Mouse (Mus musculus) hindbrain, embryonic 10.5 days (tissue): ENCODE results near the gene Bola1. TPM values are rescaled to one million over a fixed set of nuclear protein-coding genes. Genes with fewer than 3 reads are reported as not detected.
"Not testable (repeated sequence)": the region's sequence is repeated elsewhere in the genome, so short reads cannot be mapped to it uniquely, and the experiment has no call there.

Source experiments
- DNase-seq: peaks from one replicate; pipeline ENCODE4 v3.0.0-alpha.2; 2017; ENCODE audit warnings: low spot score
- H3K27ac ChIP-seq: fragments of 300-500 bp; sonication (generic); 2 replicates; pipeline ENCODE4 v1.5.1; 2016; ENCODE audit warnings: mild to moderate bottlenecking, moderate library complexity
- H3K27me3 ChIP-seq: fragments of 300-500 bp; sonication (generic); 2 replicates; pipeline ENCODE4 v1.6.1; 2016; ENCODE audit warnings: mild to moderate bottlenecking; ENCODE audit not compliant: poor library complexity, insufficient read depth, severe bottlenecking
- H3K36me3 ChIP-seq: fragments of 300-500 bp; sonication (generic); 2 replicates; pipeline ENCODE4 v1.6.1; 2016; ENCODE audit warnings: mild to moderate bottlenecking, moderate library complexity
- H3K4me1 ChIP-seq: fragments of 300-500 bp; sonication (generic); replicated peaks from 2 replicates; pipeline ENCODE4 v1.6.1; 2016; ENCODE audit warnings: mild to moderate bottlenecking
- H3K4me3 ChIP-seq: fragments of 300-500 bp; sonication (generic); 2 replicates; pipeline ENCODE4 v1.5.1; 2016; ENCODE audit warnings: mild to moderate bottlenecking, moderate library complexity
- H3K9me3 ChIP-seq: fragments of 300-500 bp; sonication (generic); 2 replicates; pipeline ENCODE4 v1.6.1; 2016; ENCODE audit warnings: mild to moderate bottlenecking, moderate library complexity
- whole genome bisulfite sequencing: fragments of 180-500 bp; shearing (Covaris S2); methylation state at CpG from one replicate; pipeline ENCODE4 v1.1.7; 2016; 5-methylcytosine and 5-hydroxymethylcytosine counted together
- polyA plus RNA-seq: library from polyadenylated mRNA; unstranded; fragments of >200 nt; fragmentation: Nextera tagmentation; extraction: Ambion mirVana; gene quantifications from 2 replicates; pipeline ENCODE4 v1.2.1, GENCODE M21; 2016

Gene Bola1
- polyA plus RNA-seq, 1 experiment from 2014 or later, result 90.3 TPM

DNA sequence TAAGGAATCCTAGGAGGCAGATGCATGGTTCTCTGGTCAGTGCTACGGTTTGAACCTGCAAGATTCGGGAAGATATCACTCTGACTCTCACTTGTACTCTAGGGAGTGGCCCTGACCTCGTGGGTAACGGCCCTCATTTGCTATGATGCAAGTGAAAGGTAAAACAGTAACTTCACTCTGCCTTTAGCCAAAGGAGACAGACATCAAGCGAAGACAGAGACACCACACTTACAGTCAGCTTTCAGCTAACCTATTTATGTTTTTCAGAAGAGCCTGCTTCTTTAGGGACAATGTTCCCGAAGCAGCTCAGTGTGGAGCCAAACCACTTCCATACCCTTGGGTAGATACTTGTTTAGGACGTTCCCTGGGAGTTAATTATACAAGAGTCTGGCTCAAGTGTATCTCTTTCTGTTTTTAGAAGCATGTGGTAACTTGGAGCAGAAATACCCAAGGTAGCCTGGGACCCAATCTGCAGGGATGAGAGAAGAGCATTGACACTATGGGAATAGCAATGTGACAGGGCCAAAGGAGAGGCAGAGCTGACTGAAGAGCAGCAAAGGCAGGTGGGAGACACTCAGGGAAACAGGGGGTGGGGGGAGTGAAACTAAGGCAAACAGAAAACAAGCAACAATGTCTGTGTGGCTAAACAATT is 24.5 kb upstream of the Bola1 start:
- Histone ChIP-seq H3K4me1 (peaks cover 46% of the 10 kb centered on the region), H3K27me3 (no peaks in the 10 kb centered on the region), H3K9me3 (no peaks in the 10 kb centered on the region), H3K36me3 (no peaks in the 10 kb centered on the region), H3K27ac (peak overlapping the region; percentile 96), H3K4me3 (peak overlapping the region; percentile 57; the same call in 1 of the 2 replicates)
- no peak for DNase-seq
- 85% methylated on average over 7 of the region's 7 CpGs for WGBS

DNA sequence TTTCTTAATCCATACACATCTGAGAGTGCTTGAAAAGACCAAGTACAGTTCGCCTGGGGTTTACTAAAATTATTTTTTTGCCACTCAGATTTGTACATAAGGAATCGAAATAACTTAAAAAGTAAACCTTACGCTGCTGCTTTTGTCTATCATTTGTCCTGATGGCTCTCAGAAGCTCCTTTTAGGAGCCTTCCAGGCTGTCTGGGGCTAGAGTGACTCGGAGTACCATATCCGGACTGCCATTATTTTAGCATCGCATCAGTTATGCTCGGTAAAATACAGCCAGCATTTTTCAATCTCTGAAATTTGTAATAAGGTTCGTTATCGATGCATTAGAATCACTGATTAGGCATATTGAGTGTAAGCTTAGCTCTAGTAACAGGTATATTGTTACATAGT is 21.3 kb upstream of the Bola1 start:
- Histone ChIP-seq H3K4me3 (peak overlapping the region; percentile 42), H3K36me3 (no peaks in the 10 kb centered on the region), H3K27ac (peak overlapping the region; percentile 96), H3K27me3 (no peaks in the 10 kb centered on the region), H3K9me3 (no peaks in the 10 kb centered on the region), H3K4me1 (peaks cover 43% of the 10 kb centered on the region)
- DNase-seq, result no peak
- 79% methylated on average over 9 of the region's 9 CpGs for WGBS

DNA sequence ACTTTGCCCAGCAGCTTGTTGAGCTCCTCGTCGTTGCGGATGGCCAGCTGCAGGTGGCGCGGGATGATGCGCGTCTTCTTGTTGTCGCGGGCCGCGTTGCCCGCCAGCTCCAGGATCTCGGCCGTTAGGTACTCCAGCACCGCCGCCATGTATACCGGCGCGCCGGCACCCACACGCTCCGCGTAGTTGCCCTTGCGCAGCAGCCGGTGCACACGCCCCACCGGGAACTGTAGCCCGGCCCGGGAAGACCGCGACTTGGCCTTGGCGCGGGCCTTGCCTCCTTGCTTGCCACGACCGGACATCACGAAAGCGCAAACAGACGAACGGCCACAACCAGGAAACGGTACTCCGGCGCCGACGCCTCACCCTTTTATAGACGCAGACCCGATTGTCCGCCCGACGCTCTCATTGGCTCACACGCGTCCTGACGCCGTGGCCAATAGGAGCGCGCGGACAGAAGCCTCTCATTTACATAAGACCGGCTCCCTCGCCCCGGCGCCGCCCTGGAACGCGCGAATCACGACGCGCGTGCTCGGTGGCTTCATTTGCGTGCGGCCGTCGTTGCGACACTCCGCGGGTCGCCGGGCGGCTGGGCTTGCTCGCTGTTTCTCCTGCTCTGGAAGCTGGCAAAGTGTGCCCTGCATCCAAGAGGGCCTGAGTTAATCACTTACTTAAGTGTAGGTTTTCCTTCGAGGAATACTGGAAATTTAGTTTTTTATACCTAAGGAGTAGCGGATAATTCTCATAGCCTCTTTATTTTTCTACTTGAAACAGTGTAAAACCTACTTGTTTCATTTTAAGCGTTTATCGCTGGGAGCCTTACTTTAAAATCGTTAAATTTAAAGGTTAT is 20.7 kb upstream of the Bola1 start, which contains the start of gene Hist2h2aa2:
TSS of gene Hist2h2aa2 (minus strand) at position 328 of the 850 bp plus-strand sequence.
- Histone ChIP-seq H3K27ac (peak within 1 kb of the TSS; percentile 96), H3K4me1 (peaks cover 43% of the 10 kb centered on the region), H3K4me3 (peak within 1 kb of the TSS; percentile 46)
- not testable (repeated sequence) for H3K36me3 ChIP-seq, H3K27me3 ChIP-seq, H3K9me3 ChIP-seq
- DNase-seq, result peak; percentile 74
- 3% methylated on average over 44 of the region's 85 CpGs for WGBS

DNA sequence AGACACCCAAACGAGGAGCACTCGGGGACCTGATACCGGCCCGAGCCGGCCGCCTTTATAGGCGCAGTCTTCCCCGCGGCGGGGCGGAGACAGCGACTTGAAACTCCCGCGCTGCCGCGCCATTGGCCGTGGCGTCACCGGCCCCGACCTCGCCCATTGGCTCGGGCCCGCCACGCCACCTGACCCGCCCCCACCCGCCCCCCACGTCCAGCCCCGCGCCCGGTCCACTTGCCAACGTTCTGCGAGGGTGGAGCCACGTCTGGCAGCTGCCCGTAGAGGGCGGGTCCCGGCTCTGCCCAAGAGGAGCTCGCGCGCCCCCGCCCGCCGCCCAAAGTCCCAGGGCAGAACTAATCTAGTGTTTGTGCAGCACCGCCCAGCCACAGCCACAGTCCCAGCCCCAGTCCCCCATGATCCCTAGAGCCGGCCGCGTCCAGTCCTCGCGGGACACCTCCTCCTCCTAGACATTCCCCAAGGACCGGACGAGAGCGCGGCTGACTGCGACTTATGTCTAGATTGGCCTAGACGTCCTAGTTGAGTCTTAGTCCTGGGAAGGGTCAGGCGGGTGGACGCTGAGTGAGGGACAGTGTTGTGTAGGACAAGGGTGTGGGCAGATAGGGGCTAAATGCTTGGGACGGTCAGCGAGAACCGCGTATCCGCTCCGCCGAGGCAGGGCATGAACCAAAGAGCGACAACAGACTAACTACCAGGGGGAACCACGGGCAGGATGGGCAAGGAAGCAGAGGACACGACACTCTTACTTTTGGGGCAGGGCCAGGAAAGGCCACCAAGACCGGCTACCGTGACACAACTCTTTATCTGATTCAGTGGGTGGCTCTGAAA is 19.7 kb upstream of the Bola1 start, which contains the start of gene Hist2h3c2:
TSS of gene Hist2h3c2 (minus strand) at position 174 of the 840 bp plus-strand sequence.
- WGBS, result under 1% methylated on average over 32 of the region's 68 CpGs

DNA sequence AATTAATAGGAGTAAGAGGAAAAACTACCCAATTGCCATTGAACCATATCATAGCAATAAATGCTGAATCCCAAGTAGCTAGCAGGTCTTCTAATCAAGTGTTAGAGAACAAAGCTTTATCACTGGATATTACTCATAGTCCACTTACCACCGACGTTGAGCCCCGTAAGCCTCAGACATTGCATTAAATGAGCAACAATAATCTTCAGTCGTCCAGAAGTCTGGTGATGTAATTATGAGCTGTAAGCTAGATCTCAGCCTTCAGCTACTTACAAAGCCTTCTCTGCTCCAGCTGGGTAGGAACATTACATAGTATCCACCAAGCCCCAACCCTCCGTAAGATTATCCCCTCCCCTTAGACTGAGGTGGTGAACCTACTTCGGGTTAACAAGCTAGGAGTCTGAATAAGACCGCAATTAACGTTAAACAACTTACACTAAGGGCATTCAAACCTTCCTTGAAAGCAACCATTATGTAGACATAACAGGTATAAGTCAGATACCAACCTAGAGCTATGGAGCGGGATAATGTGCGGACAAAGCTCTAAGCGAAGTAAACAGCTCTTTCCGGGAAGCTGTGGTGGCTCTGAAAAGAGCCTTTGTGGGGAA is 18.5 kb upstream of the Bola1 start:
- Histone ChIP-seq H3K9me3 (no peaks in the 10 kb centered on the region), H3K27me3 (no peaks in the 10 kb centered on the region), H3K4me3 (peak overlapping the region; percentile 60), H3K27ac (peak overlapping the region; percentile 91), H3K4me1 (peaks cover 24% of the 10 kb centered on the region), H3K36me3 (no peaks in the 10 kb centered on the region)
- WGBS, result under 1% methylated on average over 12 of the region's 12 CpGs
- DNase-seq, result peak; percentile 36

More for the DNA sequence above, 19.7 kb upstream of the Bola1 start, which contains the start of gene Hist2h3c2:
- Histone ChIP-seq H3K4me1 (peaks cover 34% of the 10 kb centered on the region), H3K27ac (peak within 1 kb of the TSS; percentile 91), H3K4me3 (peak within 1 kb of the TSS; percentile 60)
- H3K9me3 ChIP-seq, DNase-seq, H3K27me3 ChIP-seq, H3K36me3 ChIP-seq: not testable (repeated sequence)

DNA sequence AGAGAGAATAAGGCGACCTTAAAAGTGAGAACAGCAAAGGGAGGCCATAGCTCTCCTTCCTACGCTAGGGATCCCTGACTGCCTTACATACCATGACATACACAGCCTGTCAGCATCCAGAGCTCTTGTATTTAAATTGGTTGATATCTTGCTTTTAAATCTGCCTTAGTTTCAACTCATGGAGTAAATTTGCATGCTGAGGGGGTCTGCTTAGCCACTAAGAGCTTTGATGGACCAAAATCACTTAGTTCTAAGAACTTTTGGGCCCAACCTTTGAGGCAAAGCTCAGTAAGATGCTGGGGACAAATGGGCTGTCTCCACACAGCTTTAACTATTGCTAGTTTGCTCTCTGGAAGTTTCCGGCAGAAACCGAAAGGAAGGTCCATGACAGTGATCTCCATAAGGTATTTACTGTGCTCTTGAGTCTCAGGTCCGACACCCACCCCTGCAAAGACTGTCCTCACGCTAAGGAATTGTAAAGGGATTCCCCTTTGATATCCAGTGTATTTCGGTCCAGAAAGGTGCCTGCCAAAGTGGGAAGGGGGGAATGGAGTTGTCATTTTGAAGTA is 17.9 kb upstream of the Bola1 start:
- Histone ChIP-seq H3K27me3 (no peaks in the 10 kb centered on the region), H3K27ac (peak overlapping the region; percentile 91), H3K36me3 (no peaks in the 10 kb centered on the region), H3K4me3 (peak overlapping the region; percentile 60), H3K9me3 (no peaks in the 10 kb centered on the region), H3K4me1 (peaks cover 24% of the 10 kb centered on the region)
- WGBS, result 32% methylated on average over 7 of the region's 7 CpGs
- peak; percentile 43 for DNase-seq

DNA sequence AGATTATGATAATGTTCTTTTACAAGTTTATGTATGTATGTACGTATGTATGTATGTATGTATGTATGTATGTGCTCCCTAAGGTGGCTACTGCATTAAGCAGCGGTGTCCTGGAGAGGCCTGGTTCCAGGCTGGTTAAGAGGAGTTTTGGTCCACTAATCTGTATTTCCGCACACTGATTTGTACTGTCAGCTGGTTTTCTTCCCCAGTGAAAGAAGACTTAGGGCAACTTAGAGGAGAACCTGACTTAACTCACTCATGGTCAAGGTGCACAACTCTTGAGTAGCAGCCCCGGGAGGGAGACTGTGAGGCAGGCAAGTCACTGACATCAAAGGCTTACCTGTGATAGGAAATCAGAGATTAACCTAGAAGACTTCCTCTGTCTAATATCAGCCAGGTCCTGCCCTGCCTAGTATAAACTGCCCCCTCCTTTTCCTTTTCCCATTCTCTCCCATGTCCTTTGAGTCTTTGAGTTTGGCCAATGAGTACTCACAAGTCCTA is 17.4 kb upstream of the Bola1 start:
- no peaks in the 10 kb centered on the region for H3K27me3 ChIP-seq
- peak; percentile 33 for DNase-seq
- H3K36me3 ChIP-seq, result no peaks in the 10 kb centered on the region
- H3K27ac ChIP-seq, result peak overlapping the region; percentile 91
- WGBS, result 86% methylated on average over 4 of the region's 4 CpGs
- no peaks in the 10 kb centered on the region for H3K9me3 ChIP-seq
- H3K4me1 ChIP-seq, result peaks cover 24% of the 10 kb centered on the region
- H3K4me3 ChIP-seq, result peak overlapping the region; percentile 60

DNA sequence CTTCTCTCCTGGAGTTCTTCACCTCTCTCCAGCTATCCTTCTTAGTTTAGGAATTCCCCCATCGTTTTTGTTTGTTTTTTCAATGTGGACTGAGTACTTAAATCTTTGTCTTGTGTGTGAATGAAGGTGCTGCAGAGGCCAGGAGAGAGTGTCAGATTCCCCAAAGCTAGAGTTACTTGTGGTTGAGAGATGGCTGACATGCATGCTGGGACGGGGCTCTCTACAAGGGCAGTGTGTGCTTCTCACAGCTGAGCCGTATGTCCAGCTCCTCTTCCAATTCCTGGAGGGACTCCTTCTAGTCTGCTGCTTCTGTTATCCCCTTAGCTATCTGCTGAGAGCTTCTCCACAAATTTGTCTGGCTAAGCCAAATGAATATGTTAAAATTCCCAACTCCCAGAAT is 16.3 kb upstream of the Bola1 start:
- Histone ChIP-seq H3K9me3 (no peaks in the 10 kb centered on the region), H3K4me1 (peaks cover 21% of the 10 kb centered on the region), H3K27ac (no peak overlapping the region; the same call in 1 of the 2 replicates), H3K27me3 (no peaks in the 10 kb centered on the region), H3K36me3 (no peaks in the 10 kb centered on the region), H3K4me3 (no peak overlapping the region)
- DNase-seq, result no peak
- 55% methylated on average over 3 of the region's 3 CpGs for WGBS

DNA sequence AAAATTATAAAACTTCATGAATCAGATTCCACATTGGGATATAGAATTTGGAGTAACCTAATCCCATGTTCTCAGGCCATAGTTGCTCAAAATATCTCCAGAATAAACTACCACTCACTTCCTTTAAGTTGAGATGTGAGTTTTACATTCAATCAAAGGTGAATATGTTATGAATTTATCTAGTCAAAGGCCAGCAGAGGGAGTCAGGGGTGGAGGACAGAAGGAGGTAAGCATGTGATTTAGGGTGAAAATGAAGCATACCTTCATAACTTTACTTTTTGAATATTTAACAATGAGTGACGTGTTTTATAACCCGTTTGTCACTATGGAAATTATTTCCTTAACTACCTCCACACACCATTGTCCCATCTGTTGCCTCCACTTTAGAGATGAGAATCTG is 15.4 kb upstream of the Bola1 start:
- Histone ChIP-seq H3K27me3 (no peaks in the 10 kb centered on the region), H3K36me3 (no peaks in the 10 kb centered on the region), H3K4me3 (no peak overlapping the region), H3K9me3 (no peaks in the 10 kb centered on the region), H3K4me1 (peaks cover 16% of the 10 kb centered on the region), H3K27ac (no peak overlapping the region)
- WGBS, result 95% methylated on average over 2 of the region's 2 CpGs
- DNase-seq, result no peak

DNA sequence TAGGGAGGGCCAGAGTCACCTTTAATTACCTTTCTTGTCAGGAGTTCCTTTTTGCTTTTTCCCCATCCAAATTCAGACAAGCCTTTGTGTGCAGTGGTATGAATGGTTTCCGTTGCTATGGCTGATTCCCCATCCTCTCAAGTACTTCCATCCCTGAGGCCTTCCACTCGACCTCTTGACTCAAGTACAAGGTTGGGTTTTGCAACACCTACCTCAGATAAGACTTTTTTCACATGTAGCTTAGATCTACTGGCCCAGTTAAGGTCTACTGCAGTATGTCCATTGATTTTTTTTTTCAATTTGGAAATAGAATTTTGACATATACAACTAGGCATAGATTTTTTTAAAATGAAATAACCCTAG is 12.2 kb upstream of the Bola1 start:
- Histone ChIP-seq H3K4me1 (peaks cover 10% of the 10 kb centered on the region; the same call in 1 of the 2 replicates), H3K36me3 (no peaks in the 10 kb centered on the region), H3K4me3 (no peak overlapping the region), H3K9me3 (no peaks in the 10 kb centered on the region), H3K27ac (no peak overlapping the region), H3K27me3 (no peaks in the 10 kb centered on the region)
- no peak for DNase-seq
- WGBS, result 74% methylated on average over 2 of the region's 2 CpGs

DNA sequence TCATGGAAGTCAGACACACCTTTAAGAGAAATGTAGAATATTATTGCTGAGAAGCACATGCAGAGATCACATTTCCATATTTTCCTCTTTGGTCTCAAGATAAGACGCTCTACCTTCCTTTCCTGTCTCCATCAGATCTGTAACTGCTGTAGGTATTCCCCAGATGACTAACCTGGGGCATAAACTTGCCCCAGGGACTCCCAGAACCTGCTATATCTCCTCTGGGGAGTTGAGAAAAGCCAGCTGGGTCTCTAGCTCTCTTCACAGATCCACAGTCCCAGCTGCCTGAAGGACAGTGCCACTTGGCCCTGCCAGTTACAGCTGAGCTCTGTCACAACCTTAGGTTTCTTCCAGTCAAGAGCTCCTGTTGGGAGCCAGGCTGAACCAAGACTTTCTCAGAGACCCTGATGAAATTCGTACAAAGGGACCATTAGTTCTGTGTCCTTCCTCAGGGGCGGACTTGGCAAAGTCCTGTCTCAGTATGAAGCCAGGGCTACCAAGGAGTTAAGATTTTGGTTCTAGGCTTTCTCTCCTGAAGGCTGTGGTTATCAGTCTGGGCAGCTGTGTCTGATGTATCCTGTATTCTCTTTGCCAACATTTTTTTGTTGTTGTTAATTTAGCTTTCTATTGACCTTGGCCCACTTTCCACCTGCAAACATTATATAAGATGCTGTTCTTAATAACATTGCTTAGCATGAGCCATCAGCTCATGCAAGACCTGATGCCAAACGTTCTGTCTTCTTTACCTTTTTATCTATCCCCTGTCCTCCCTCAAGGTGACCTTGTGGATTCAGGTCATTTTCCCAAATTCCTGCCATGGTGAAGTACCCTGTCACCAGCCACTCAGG is 11.6 kb upstream of the Bola1 start:
- no peak overlapping the region for H3K27ac ChIP-seq
- no peaks in the 10 kb centered on the region for H3K27me3 ChIP-seq
- H3K9me3 ChIP-seq, result no peaks in the 10 kb centered on the region
- DNase-seq, result no peak
- 0 out of 2 replicates have a peak, but pooled peaks cover 11% of the 10 kb centered on the region for H3K4me1 ChIP-seq
- no peaks in the 10 kb centered on the region for H3K36me3 ChIP-seq
- 78% methylated on average over 4 of the region's 4 CpGs for WGBS
- no peak overlapping the region for H3K4me3 ChIP-seq
